Mouse (Mus musculus) limb, embryonic 10.5 days (tissue): Measurements from ENCODE around the gene Dmrtb1. TPM values are rescaled to one million over a fixed set of nuclear protein-coding genes. Genes with fewer than 3 reads are reported as not detected.

Experiments
- DNase-seq: peaks from one replicate; pipeline ENCODE4 v3.0.0-alpha.2; 2017; ENCODE audit warnings: low spot score
- H3K27ac ChIP-seq: fragments of 300-500 bp; sonication (generic); 2 replicates; pipeline ENCODE4 v1.5.1; 2016; ENCODE audit warnings: mild to moderate bottlenecking
- H3K27me3 ChIP-seq: fragments of 300-500 bp; sonication (generic); 2 replicates; pipeline ENCODE4 v1.6.1; 2016; ENCODE audit warnings: low read depth, mild to moderate bottlenecking; ENCODE audit not compliant: poor library complexity, severe bottlenecking
- H3K36me3 ChIP-seq: fragments of 300-500 bp; sonication (generic); 2 replicates; pipeline ENCODE4 v1.6.1; 2016; ENCODE audit warnings: mild to moderate bottlenecking, moderate library complexity
- H3K4me1 ChIP-seq: fragments of 300-500 bp; sonication (generic); 2 replicates; pipeline ENCODE4 v1.6.1; 2016
- H3K4me3 ChIP-seq: fragments of 300-500 bp; sonication (generic); 2 replicates; pipeline ENCODE4 v1.5.1; 2016; ENCODE audit warnings: mild to moderate bottlenecking, moderate library complexity
- H3K9me3 ChIP-seq: fragments of 300-500 bp; sonication (generic); replicated peaks from 2 replicates; pipeline ENCODE4 v1.6.1; 2016; ENCODE audit warnings: mild to moderate bottlenecking
- WGBS: fragments of 180-500 bp; shearing (Covaris S2); methylation state at CpG from one replicate; pipeline ENCODE4 v1.1.7; 2016; 5-methylcytosine and 5-hydroxymethylcytosine counted together
- polyA plus RNA-seq: library from polyadenylated mRNA; unstranded; fragments of >200 nt; fragmentation: Nextera tagmentation; extraction: Ambion mirVana; gene quantifications from 2 replicates; pipeline ENCODE4 v1.2.1, GENCODE M21; 2016

The Dmrtb1 gene
- polyA plus RNA-seq, 1 experiment from 2014 or later, result 0.21 TPM

DNA sequence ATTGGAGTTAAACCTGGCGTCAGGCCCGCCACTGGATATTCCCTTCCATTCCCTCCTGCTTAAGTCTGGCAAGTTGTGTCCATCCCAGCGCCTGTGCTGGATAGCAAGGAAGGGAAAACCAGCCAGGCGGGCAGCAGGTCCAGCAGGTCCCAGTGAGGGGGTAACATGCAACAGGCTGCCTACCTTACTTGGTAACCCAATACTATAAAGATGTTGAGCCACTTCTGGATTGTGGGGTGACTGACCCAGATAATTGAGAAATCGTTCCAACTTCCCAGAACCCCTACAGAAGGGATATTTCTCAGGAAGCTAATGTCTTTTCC lies 9.7 kb downstream of the Dmrtb1 start:
- peaks cover 26% of the 10 kb centered on the region for H3K4me1 ChIP-seq
- no peak overlapping the region for H3K27ac ChIP-seq
- 30% methylated on average over 5 of the region's 5 CpGs for WGBS
- H3K27me3 ChIP-seq, result peaks cover 63% of the 10 kb centered on the region
- no peaks in the 10 kb centered on the region for H3K36me3 ChIP-seq
- no peak for DNase-seq
- 0 out of 2 replicates have a peak overlapping the region, but pooled peaks have one; percentile 11 for H3K4me3 ChIP-seq
- H3K9me3 ChIP-seq, result no peaks in the 10 kb centered on the region

DNA sequence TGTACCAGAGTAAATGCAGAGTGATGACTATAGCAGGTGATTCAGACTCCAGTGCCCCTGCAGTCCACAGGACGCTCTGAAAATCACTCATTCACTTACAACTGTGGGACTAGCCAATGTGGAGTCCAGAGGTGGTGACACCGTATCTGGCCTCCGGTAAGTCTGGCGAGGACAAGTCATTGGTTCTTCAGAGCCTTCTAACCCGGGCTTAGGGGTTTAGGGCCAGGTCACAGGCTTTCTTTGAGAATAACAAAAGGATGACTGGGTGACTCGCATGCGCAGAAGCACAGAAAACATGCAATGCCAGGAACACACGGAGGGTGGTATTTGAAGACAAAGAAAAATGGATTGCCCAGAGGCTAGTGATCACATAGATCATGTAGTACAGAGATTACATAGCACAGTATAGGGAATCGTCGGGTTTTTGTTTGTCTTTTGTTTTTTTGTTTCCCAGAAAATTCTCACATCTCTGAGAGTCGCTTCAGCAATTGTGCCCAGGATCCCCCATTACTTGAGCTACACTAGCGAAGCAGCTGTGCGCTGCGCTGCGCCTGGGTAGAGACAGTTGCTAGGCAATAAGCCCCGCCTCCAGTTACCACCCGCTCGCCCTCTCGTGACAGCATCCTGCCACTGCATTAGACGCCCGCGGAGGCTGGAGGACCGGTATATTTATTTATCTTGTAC lies 10.2 kb downstream of the Dmrtb1 start:
- Histone ChIP-seq H3K9me3 (no peaks in the 10 kb centered on the region), H3K27me3 (peaks cover 58% of the 10 kb centered on the region), H3K36me3 (no peaks in the 10 kb centered on the region), H3K27ac (peak overlapping the region; percentile 32; the same call in 1 of the 2 replicates), H3K4me1 (peaks cover 26% of the 10 kb centered on the region), H3K4me3 (0 out of 2 replicates have a peak overlapping the region, but pooled peaks have one; percentile 11)
- 20% methylated on average over 23 of the region's 23 CpGs for WGBS
- DNase-seq, result peak; percentile 92

DNA sequence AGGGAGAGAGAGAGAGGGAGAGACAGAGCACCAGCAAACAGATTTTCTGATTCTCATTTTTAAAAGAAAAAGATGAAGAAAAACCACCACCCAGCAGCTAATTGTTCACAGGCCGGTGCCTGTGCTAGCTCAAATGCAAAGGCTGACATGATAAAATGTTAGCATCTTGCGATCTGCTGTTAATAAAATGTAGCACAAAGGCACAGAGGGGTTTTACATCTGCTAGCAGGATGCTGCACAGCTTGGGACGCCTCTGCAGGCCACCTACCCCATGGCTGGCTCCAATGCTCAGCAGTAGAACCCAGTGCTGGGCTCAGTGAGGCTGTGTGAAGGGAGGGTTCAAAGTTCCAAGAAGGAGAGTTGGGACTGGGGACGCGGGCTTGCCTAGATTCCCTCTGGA lies 13.3 kb downstream of the Dmrtb1 start:
- Histone ChIP-seq H3K27ac (no peak overlapping the region), H3K27me3 (peaks cover 40% of the 10 kb centered on the region), H3K9me3 (no peaks in the 10 kb centered on the region), H3K4me3 (no peak overlapping the region), H3K36me3 (no peaks in the 10 kb centered on the region), H3K4me1 (peaks cover 26% of the 10 kb centered on the region)
- no peak for DNase-seq
- 68% methylated on average over 5 of the region's 5 CpGs for WGBS

DNA sequence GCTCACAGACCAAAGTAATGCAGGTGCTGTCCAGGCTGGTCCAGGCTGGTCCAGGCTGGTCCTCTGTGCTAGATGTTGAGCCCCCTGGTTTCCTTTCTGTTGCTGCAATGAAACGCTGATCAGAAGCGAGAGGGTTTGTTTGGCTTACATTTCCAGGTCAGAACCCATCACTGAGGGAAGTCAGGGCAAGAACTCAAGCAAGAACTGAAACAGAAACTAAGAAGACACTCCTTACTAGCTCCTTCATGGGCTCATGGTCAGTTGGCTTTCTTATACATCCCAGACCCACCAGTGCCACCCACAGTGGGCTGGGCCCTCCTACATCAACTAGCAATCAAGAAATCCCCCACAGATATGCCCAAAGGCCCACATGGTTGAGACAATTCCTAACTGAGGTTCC lies 15.5 kb downstream of the Dmrtb1 start:
- no peak overlapping the region for H3K27ac ChIP-seq
- no peak overlapping the region for H3K4me3 ChIP-seq
- H3K4me1 ChIP-seq, result peaks cover 17% of the 10 kb centered on the region
- peaks cover 28% of the 10 kb centered on the region for H3K27me3 ChIP-seq
- no peaks in the 10 kb centered on the region for H3K36me3 ChIP-seq
- 97% methylated on average over 2 of the region's 2 CpGs for WGBS
- no peaks in the 10 kb centered on the region for H3K9me3 ChIP-seq
- no peak for DNase-seq

DNA sequence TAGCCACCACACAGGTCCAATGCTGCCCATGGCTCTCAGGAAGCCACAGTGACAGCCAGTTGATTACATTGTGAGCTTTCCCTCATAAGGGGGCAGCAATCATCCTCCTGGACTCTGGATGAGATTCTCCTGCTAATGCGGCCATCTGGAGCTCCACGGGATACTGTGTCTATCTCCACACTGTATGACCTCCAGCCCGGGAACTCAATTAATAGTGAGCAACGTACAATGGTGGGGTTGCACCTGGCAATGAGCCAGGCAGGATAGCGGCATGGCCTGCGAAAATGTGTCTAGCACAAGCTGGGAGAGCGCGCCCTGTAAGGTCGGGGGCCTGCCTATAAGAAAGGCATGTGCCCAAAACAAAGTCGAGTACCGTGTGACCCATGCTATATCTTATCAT lies 23.4 kb downstream of the Dmrtb1 start:
- WGBS, result 96% methylated on average over 11 of the region's 11 CpGs
- Histone ChIP-seq H3K27me3 (peaks cover 12% of the 10 kb centered on the region), H3K4me1 (peaks cover 18% of the 10 kb centered on the region), H3K36me3 (no peaks in the 10 kb centered on the region), H3K4me3 (no peak overlapping the region), H3K9me3 (no peaks in the 10 kb centered on the region), H3K27ac (no peak overlapping the region)
- DNase-seq, result no peak

DNA sequence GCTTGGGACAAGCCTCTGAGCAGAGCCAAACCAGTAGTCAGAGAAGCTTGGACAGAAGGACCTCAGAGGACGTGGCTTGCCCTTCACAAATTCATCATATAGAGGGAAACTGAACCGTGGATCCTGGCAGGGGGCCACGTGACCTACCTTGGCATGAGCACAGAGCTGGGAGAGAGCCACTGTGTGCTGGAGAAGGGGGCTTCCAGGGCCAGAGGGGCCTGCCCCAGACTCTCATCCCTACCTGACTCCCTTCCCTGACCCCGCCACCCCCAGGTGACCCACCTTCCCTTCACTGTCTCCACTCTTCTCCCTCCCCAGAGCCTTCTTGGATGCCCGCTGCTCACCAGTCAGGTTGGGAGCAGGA lies 30.8 kb downstream of the Dmrtb1 start:
- Histone ChIP-seq H3K27ac (peak overlapping the region; percentile 20; the same call in 1 of the 2 replicates), H3K9me3 (no peaks in the 10 kb centered on the region), H3K36me3 (no peaks in the 10 kb centered on the region), H3K4me1 (peaks cover 30% of the 10 kb centered on the region), H3K27me3 (peaks cover 73% of the 10 kb centered on the region), H3K4me3 (no peak overlapping the region)
- WGBS, result 76% methylated on average over 5 of the region's 5 CpGs
- no peak for DNase-seq

DNA sequence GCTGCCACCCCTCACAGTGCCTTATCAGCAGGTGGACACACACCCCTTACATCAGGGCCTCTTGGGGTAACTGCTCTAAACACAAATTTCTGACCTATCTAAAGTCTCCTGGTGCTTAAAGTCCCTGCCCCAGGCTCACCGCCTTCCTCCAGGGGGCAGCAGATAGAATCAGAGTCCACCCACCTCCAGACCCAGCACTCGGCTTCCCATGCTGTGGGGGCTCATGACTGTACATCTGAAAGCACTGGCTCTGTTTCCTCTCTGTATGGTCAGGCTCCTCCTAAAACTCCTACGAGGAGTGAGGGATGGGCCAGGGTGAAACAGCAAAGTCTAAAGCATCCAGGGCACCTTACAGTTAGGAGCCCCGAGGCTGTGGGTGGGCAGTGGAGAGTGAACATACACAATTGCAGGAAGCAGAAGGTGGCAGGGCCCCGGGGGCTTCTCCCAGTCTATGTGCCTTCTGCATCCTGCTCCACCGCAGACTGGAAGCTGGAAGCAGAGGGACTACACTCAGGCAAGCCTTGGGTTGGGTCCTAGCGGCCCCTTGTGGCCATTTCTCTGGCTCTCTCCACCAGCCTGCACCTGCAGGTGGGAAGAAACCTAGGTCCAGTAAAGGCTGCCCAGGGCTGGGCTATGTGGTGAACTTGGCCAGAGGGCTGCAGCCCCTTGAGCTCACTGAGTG lies 31.3 kb downstream of the Dmrtb1 start:
- Histone ChIP-seq H3K36me3 (no peaks in the 10 kb centered on the region), H3K4me3 (0 out of 2 replicates have a peak overlapping the region, but pooled peaks have one; percentile 5), H3K9me3 (no peaks in the 10 kb centered on the region), H3K27me3 (peaks cover 73% of the 10 kb centered on the region), H3K27ac (peak overlapping the region; percentile 20; the same call in 1 of the 2 replicates), H3K4me1 (peaks cover 30% of the 10 kb centered on the region)
- peak; percentile 89 for DNase-seq
- 13% methylated on average over 7 of the region's 7 CpGs for WGBS

DNA sequence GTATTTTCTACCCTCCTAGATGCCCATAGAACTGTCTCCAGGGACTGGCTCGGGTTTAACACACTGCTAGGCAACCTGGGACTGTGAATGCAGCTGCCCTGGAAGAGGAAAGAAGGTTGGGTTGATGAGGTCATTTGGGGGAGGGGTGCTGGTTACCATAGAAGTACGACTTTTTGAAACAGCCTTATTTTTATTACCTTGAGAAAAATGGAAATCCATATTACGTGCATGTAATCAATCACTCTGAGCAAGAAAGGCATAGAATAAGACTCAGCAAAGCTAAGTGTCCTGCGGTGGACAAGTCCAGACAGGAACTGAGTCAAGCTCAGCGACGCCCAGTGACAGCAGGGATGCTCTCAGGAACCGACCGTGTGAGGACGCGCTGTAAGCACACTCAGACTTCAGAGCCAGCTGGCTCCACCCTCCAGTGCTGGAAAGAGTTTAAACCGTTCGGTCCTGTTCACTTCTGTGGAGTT lies 33.0 kb downstream of the Dmrtb1 start:
- 34% methylated on average over 12 of the region's 12 CpGs for WGBS
- Histone ChIP-seq H3K36me3 (no peaks in the 10 kb centered on the region), H3K4me1 (peaks cover 24% of the 10 kb centered on the region), H3K27ac (no peak overlapping the region), H3K27me3 (peaks cover 66% of the 10 kb centered on the region), H3K4me3 (no peak overlapping the region), H3K9me3 (no peaks in the 10 kb centered on the region)
- no peak for DNase-seq

DNA sequence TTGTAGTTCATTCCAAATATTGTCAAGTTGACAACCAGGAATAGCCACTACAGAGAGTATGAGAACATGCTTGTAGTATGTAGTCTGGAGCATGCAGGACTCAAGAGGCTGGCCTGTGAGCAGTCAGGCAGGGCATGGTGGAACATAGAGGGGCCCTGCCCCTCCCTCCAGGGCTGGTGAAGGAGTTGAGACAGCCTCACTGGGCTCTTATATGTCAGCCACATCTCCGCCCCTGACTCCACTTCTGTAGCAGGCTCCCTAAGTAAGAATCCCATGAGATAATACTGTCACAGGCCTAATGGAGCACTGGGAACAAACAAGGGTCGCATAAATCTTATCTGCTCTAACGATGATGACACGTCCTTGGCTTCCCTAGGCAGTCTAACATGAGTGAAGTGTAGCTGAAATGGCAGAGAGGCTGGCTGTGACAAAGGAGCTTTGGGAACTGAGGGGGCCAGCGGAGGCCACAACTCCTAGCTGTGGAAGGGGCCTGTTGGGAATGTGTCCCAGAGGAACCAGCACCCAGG lies 35.0 kb downstream of the Dmrtb1 start:
- no peak overlapping the region for H3K4me3 ChIP-seq
- H3K4me1 ChIP-seq, result peaks cover 24% of the 10 kb centered on the region
- DNase-seq, result no peak
- H3K9me3 ChIP-seq, result no peaks in the 10 kb centered on the region
- 76% methylated on average over 5 of the region's 5 CpGs for WGBS
- no peaks in the 10 kb centered on the region for H3K36me3 ChIP-seq
- no peak overlapping the region for H3K27ac ChIP-seq
- peaks cover 45% of the 10 kb centered on the region for H3K27me3 ChIP-seq

DNA sequence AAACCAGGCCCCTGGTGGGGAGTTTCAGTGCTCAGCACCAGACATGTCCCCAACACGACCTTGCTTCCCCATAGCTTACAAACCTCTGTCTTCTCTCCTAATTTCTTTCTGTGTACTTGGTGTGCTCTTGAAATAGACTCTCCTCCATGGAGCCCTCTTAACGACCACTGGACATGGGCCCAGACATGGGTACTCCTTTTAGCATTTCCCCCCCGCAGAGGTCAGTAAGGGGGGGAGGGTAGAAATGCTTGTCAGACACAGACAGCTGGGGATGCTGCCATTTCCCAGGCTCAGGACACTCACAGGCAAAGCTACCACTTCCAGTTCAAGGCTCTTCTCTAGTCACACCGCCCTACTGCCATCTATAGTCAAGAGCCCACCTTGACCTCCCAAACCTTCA lies 42.4 kb downstream of the Dmrtb1 start:
- Histone ChIP-seq H3K4me1 (peaks cover 27% of the 10 kb centered on the region), H3K36me3 (no peaks in the 10 kb centered on the region), H3K27ac (no peak overlapping the region), H3K4me3 (no peak overlapping the region), H3K9me3 (no peaks in the 10 kb centered on the region), H3K27me3 (peaks cover 16% of the 10 kb centered on the region; the same call in 1 of the 2 replicates)
- DNase-seq, result no peak
- whole genome bisulfite sequencing, result 73% methylated on average over 4 of the region's 4 CpGs

DNA sequence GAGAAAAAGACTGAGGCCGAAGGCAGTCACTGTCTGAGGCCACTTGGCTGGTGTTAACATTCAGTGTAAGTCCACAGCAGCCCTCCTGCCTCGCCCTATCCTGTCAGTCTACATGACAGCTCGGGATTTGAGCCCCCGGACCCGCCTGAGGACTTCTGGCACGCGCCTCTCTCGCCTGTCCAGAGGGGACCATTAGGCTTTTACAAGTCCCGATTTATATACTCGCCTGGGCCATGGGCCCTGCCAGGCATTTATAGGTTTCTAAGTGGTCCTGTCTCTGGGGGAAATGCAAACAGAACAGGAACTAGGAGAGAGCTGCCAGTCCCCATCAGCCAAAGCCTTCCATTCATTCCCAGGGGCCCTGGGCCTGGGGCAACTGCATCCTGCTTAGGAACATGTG lies 45.7 kb downstream of the Dmrtb1 start:
- Histone ChIP-seq H3K4me1 (peaks cover 52% of the 10 kb centered on the region), H3K9me3 (no peaks in the 10 kb centered on the region), H3K27me3 (peaks cover 34% of the 10 kb centered on the region), H3K4me3 (no peak overlapping the region), H3K27ac (0 out of 2 replicates have a peak overlapping the region, but pooled peaks have one; percentile 10), H3K36me3 (no peaks in the 10 kb centered on the region)
- no peak for DNase-seq
- WGBS, result 70% methylated on average over 10 of the region's 10 CpGs

DNA sequence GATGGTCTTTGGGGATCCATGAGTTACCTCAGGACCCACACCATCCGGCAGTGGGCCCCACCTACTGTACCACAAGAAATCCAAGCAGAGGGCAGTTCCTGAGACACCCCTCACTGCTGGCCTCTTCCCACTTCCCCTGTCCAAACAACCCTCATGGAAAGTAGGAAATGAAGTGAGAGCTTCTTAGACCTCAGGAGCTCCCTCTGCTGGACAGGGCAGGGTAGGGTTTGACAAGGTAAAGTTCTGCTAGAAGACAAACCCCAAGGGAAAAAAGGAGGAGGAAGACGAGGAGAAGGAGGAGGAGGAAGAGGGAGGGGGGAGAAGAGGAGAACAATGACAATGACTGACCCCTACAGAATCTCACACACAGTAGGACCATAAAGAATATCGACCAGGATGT lies 46.4 kb downstream of the Dmrtb1 start:
- peaks cover 38% of the 10 kb centered on the region for H3K27me3 ChIP-seq
- no peak for DNase-seq
- H3K9me3 ChIP-seq, result no peaks in the 10 kb centered on the region
- peaks cover 58% of the 10 kb centered on the region for H3K4me1 ChIP-seq
- no peaks in the 10 kb centered on the region for H3K36me3 ChIP-seq
- WGBS, result 67% methylated on average over 3 of the region's 3 CpGs
- no peak overlapping the region; the same call in 1 of the 2 replicates for H3K27ac ChIP-seq
- H3K4me3 ChIP-seq, result no peak overlapping the region

DNA sequence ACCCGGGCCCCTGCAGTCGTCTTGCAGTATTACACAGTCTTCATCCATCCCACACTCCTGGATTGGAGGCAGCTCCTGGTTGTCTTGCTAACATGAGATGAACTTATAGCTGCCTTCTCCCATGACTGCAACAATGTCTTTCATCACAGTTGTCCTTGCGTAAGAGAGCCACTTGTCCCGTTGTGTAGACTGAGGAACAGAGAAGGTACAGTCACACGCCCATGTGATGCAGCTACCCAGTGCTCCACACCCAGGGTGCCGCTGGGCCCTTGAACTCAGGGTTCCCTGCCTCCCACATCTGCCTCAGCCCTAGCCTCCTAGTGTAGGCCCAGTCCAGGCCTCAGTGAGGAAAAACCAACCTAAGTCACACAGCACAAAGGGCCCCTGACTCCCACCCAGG lies 47.9 kb downstream of the Dmrtb1 start:
- Histone ChIP-seq H3K27me3 (peaks cover 50% of the 10 kb centered on the region), H3K4me1 (peaks cover 58% of the 10 kb centered on the region), H3K27ac (0 out of 2 replicates have a peak overlapping the region, but pooled peaks have one; percentile 22), H3K36me3 (no peaks in the 10 kb centered on the region), H3K9me3 (no peaks in the 10 kb centered on the region), H3K4me3 (no peak overlapping the region)
- DNase-seq, result no peak
- WGBS, result 76% methylated on average over 6 of the region's 6 CpGs
